Comparison of ENCODE assay signal across 8 mouse cellular contexts in the genomic region with DNA sequence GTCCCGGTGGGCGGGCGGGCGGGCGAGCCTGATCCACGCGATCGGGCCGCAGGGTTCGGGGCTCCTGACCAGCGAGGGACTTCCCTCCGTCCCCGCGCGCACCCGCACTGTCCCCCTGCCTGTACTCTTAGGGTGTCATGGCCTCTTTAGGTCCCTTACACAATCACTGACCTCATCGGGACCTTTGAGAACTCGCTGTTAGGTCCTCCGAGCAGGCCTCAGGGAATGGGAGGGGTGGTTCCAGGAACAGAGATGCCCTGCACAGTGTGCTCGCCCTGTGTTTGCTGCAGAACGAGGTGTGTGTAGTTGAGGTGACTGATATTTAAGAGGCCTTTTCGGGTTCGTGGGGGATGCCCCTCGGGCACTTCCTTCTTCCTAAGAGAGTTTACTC. TPM values are rescaled to one million over a fixed set of nuclear protein-coding genes. Genes with fewer than 3 reads are reported as not detected.
DNase-seq lines count a peak whose midpoint lies in the region; ATAC-seq and TF ChIP-seq lines count a peak whose summit lies in the region.

No protein-coding gene starts in this region.

- peak; percentile 58 for ATAC-seq in granulocyte monocyte progenitor cell, adult 5-6 weeks (replicated peaks; ENCODE audit: poor library complexity, severe bottlenecking)
- peak; percentile 62 for ATAC-seq in liver, embryonic 16.5 days (ENCODE audit: low read depth)
- peak; percentile 71 for ATAC-seq in stomach, embryonic 16.5 days (ENCODE audit: insufficient read depth, low FRiP score)

- H3K9ac ChIP-seq in liver, embryonic 16.5 days (ENCODE audit: low read depth, low read length), result peak overlapping the region; percentile 80
- peak overlapping the region; percentile 94 for H3K9ac ChIP-seq in stomach, embryonic 16.5 days (ENCODE audit: low read length)

- H3K36me3 ChIP-seq in liver, embryonic 16.5 days (ENCODE audit: control insufficient read depth, insufficient read depth), result peaks cover 4% of the 10 kb centered on the region
- H3K36me3 ChIP-seq in stomach, embryonic 16.5 days (ENCODE audit: control insufficient read depth, insufficient read depth, low read length), result 0 out of 2 replicates have a peak, but pooled peaks cover 5% of the 10 kb centered on the region

- H3K9me3 ChIP-seq in liver, embryonic 16.5 days (replicated peaks; ENCODE audit: control insufficient read depth, low read length), result no peaks in the 10 kb centered on the region
- no peaks in the 10 kb centered on the region for H3K9me3 ChIP-seq in stomach, embryonic 16.5 days (replicated peaks; ENCODE audit: control insufficient read depth, low read length)

- H3K4me2 ChIP-seq in liver, embryonic 16.5 days (ENCODE audit: low read depth, low read length), result peak overlapping the region; percentile 77
- H3K4me2 ChIP-seq in stomach, embryonic 16.5 days (ENCODE audit: low read depth, low read length), result peak overlapping the region; percentile 86

- H3K4me3 ChIP-seq in bone marrow macrophage, adult 2 months (ENCODE audit: insufficient read depth, low read length), result peak overlapping the region; percentile 83
- H3K4me3 ChIP-seq in liver, embryonic 16.5 days (ENCODE audit: low read depth, low read length), result peak overlapping the region; percentile 92
- H3K4me3 ChIP-seq in stomach, embryonic 16.5 days (replicated peaks; ENCODE audit: low read length), result peak overlapping the region; percentile 78

- no peaks in the 10 kb centered on the region for H3K27me3 ChIP-seq in liver, embryonic 16.5 days (ENCODE audit: control insufficient read depth, insufficient read depth, low read depth, low read length)
- H3K27me3 ChIP-seq in stomach, embryonic 16.5 days (ENCODE audit: control insufficient read depth, insufficient read depth, low read length), result no peaks in the 10 kb centered on the region

- H3K4me1 ChIP-seq in bone marrow macrophage, adult 2 months (ENCODE audit: control insufficient read depth, insufficient read depth, low read length), result peaks cover 31% of the 10 kb centered on the region
- H3K4me1 ChIP-seq in liver, embryonic 16.5 days (ENCODE audit: control insufficient read depth, low read depth, low read length), result peaks cover 37% of the 10 kb centered on the region
- H3K4me1 ChIP-seq in stomach, embryonic 16.5 days (ENCODE audit: control insufficient read depth, insufficient read depth, low read length), result peaks cover 22% of the 10 kb centered on the region

- intact Hi-C loops in left cerebral cortex, postnatal 25 days (cut with DNase I), result loop anchor here (1.0 to 5.0 kb wide), 2 partner anchors 17 to 84 kb away; partner anchors contain the start of gene Tfip11
- intact Hi-C loops in left cerebral cortex, postnatal 4 days (cut with DNase I), result loop anchor here (2.0 kb wide), 1 partner anchor 16 kb away; the partner anchor contains the start of gene Tfip11
- intact Hi-C loops in gastrocnemius, postnatal 36 days (cut with DNase I), result loop anchor here (2.0 to 5.0 kb wide), 2 partner anchors 16 to 66 kb away; partner anchors contain the start of genes Tfip11 and Tpst2

- DNase-seq in left cerebral cortex, postnatal 25 days (ENCODE audit: low spot score in 2 of 2), result peak; percentile 25 to 42
- no peak for DNase-seq in left cerebral cortex, postnatal 4 days
- no peak for DNase-seq in ovary, postnatal 10 days (ENCODE audit: low spot score)
- no peak for DNase-seq in gastrocnemius, postnatal 36 days

- no peak for TF ChIP-seq CTCF in bone marrow macrophage, adult 2 months (IDR thresholded peaks at IDR 0.05; ENCODE audit: low read depth, low read length)

- H3K27ac ChIP-seq in bone marrow macrophage, adult 2 months (ENCODE audit: insufficient read depth, low read depth, low read length), result peak overlapping the region; percentile 27; the same call in 1 of the 2 replicates
- H3K27ac ChIP-seq in liver, embryonic 16.5 days (ENCODE audit: low read length), result peak overlapping the region; percentile 39
- H3K27ac ChIP-seq in stomach, embryonic 16.5 days (ENCODE audit: low read length), result peak overlapping the region; percentile 60

- no peak for TF ChIP-seq POLR2A in bone marrow macrophage, adult 2 months (IDR thresholded peaks at IDR 0.05; ENCODE audit: borderline replicate concordance, low read depth, low read length)

- under 1% methylated on average over 21 of the region's 24 CpGs for WGBS in liver, embryonic 16.5 days (ENCODE audit: insufficient replicate concordance)
- under 1% methylated on average over 22 of the region's 24 CpGs for WGBS in stomach, embryonic 16.5 days

RNA-seq across cellular contexts. Expression of gene Hps4, which starts 0.3 kb away (rescaled TPM):
- 10 to 100 TPM; 24.3 to 29.3 TPM for total RNA-seq in left cerebral cortex, postnatal 25 days (2021)
- 10 to 100 TPM; 32.6 to 32.8 TPM for total RNA-seq in left cerebral cortex, postnatal 4 days (2021)
- polyA plus RNA-seq in bone marrow macrophage, adult 2 months (2012; ENCODE audit: insufficient read depth, insufficient read length, missing spikeins), result 22.7 and 24.3 TPM in 2 replicates
- 16.4 and 32.1 TPM in 2 replicates for total RNA-seq in granulocyte monocyte progenitor cell, adult 5-6 weeks (2014; fragmentation: Nextera tagmentation)
- total RNA-seq in granulocyte monocyte progenitor cell, adult 5-6 weeks (2017), result 10.5 and 13.6 TPM in 2 replicates
- 10.9 and 11.8 TPM in 2 replicates for polyA plus RNA-seq in liver, embryonic 16.5 days (2015; fragmentation: Nextera tagmentation; extraction: Ambion mirVana)
- polyA plus RNA-seq in stomach, embryonic 16.5 days (2015; fragmentation: Nextera tagmentation; extraction: Ambion mirVana), result 30.2 and 36.4 TPM in 2 replicates
- total RNA-seq in gastrocnemius, postnatal 36 days (2021), result 1 to 10 TPM; 3.8 to 4.2 TPM

RNA-seq across cellular contexts. Expression of gene Srrd, which starts 0.4 kb away (rescaled TPM):
- total RNA-seq in left cerebral cortex, postnatal 25 days (2021), result 10 to 100 TPM; 22.6 to 24.8 TPM
- total RNA-seq in left cerebral cortex, postnatal 4 days (2021), result 10 to 100 TPM; 30.7 to 34.4 TPM
- 32.3 and 37.4 TPM in 2 replicates for polyA plus RNA-seq in bone marrow macrophage, adult 2 months (2012; ENCODE audit: insufficient read depth, insufficient read length, missing spikeins)
- 40.5 and 47.7 TPM in 2 replicates for total RNA-seq in granulocyte monocyte progenitor cell, adult 5-6 weeks (2014; fragmentation: Nextera tagmentation)
- 15.6 and 17.6 TPM in 2 replicates for total RNA-seq in granulocyte monocyte progenitor cell, adult 5-6 weeks (2017)
- polyA plus RNA-seq in liver, embryonic 16.5 days (2015; fragmentation: Nextera tagmentation; extraction: Ambion mirVana), result 12.6 and 12.9 TPM in 2 replicates
- 30.2 and 30.8 TPM in 2 replicates for polyA plus RNA-seq in stomach, embryonic 16.5 days (2015; fragmentation: Nextera tagmentation; extraction: Ambion mirVana)
- total RNA-seq in gastrocnemius, postnatal 36 days (2021), result 1 to 10 TPM; 2.8 to 3.4 TPM

RNA-seq across cellular contexts. Expression of gene Gm6583, which starts 12.6 kb away (rescaled TPM):
- not detected for total RNA-seq in left cerebral cortex, postnatal 25 days (2021)
- not detected for total RNA-seq in left cerebral cortex, postnatal 4 days (2021)
- polyA plus RNA-seq in bone marrow macrophage, adult 2 months (2012; ENCODE audit: insufficient read depth, insufficient read length, missing spikeins), result not detected in 2 replicates
- not detected in 2 replicates for total RNA-seq in granulocyte monocyte progenitor cell, adult 5-6 weeks (2014; fragmentation: Nextera tagmentation)
- not detected in 2 replicates for total RNA-seq in granulocyte monocyte progenitor cell, adult 5-6 weeks (2017)
- 0.04 and 0.13 TPM in 2 replicates for polyA plus RNA-seq in liver, embryonic 16.5 days (2015; fragmentation: Nextera tagmentation; extraction: Ambion mirVana)
- 0.16 and 0.19 TPM in 2 replicates for polyA plus RNA-seq in stomach, embryonic 16.5 days (2015; fragmentation: Nextera tagmentation; extraction: Ambion mirVana)
- total RNA-seq in gastrocnemius, postnatal 36 days (2021), result not detected

RNA-seq across cellular contexts. Expression of gene Tfip11, which starts 17.0 kb away (rescaled TPM):
- 10 to 100 TPM; 39.9 to 40.0 TPM for total RNA-seq in left cerebral cortex, postnatal 25 days (2021)
- total RNA-seq in left cerebral cortex, postnatal 4 days (2021), result 10 to 100 TPM; 33.2 to 34.9 TPM
- 26.4 and 28.4 TPM in 2 replicates for polyA plus RNA-seq in bone marrow macrophage, adult 2 months (2012; ENCODE audit: insufficient read depth, insufficient read length, missing spikeins)
- 20.1 and 32.4 TPM in 2 replicates for total RNA-seq in granulocyte monocyte progenitor cell, adult 5-6 weeks (2014; fragmentation: Nextera tagmentation)
- total RNA-seq in granulocyte monocyte progenitor cell, adult 5-6 weeks (2017), result 13.6 and 16.6 TPM in 2 replicates
- 11.8 and 12.6 TPM in 2 replicates for polyA plus RNA-seq in liver, embryonic 16.5 days (2015; fragmentation: Nextera tagmentation; extraction: Ambion mirVana)
- polyA plus RNA-seq in stomach, embryonic 16.5 days (2015; fragmentation: Nextera tagmentation; extraction: Ambion mirVana), result 27.6 and 28.0 TPM in 2 replicates
- 10 to 100 TPM; 12.0 to 12.4 TPM for total RNA-seq in gastrocnemius, postnatal 36 days (2021)

RNA-seq across cellular contexts. Expression of gene Asphd2, which starts 51.5 kb away (rescaled TPM):
- total RNA-seq in left cerebral cortex, postnatal 25 days (2021), result 100 to 1,000 TPM; 176 TPM
- total RNA-seq in left cerebral cortex, postnatal 4 days (2021), result 100 to 1,000 TPM; 130 to 134 TPM
- polyA plus RNA-seq in bone marrow macrophage, adult 2 months (2012; ENCODE audit: insufficient read depth, insufficient read length, missing spikeins), result not detected in 2 replicates
- not detected in 2 replicates for total RNA-seq in granulocyte monocyte progenitor cell, adult 5-6 weeks (2014; fragmentation: Nextera tagmentation)
- not detected in 2 replicates for total RNA-seq in granulocyte monocyte progenitor cell, adult 5-6 weeks (2017)
- not detected in 2 replicates for polyA plus RNA-seq in liver, embryonic 16.5 days (2015; fragmentation: Nextera tagmentation; extraction: Ambion mirVana)
- polyA plus RNA-seq in stomach, embryonic 16.5 days (2015; fragmentation: Nextera tagmentation; extraction: Ambion mirVana), result 2.3 and 3.3 TPM in 2 replicates
- total RNA-seq in gastrocnemius, postnatal 36 days (2021), result under 1 TPM; 0.36 to 0.74 TPM

Comparison
In these comparisons a context has a peak if more than half of its experiments do, and no peak if none do; other contexts are left out.
1. DNase-seq: peak in left cerebral cortex, postnatal 25 days (2 of 2); none in left cerebral cortex, postnatal 4 days (single experiment), ovary, postnatal 10 days (single experiment) and gastrocnemius, postnatal 36 days (0 of 2).
2. Peak in every context shown above with its lines, with median percentiles within 50 percentile points of each other: H3K27ac ChIP-seq, H3K4me3 ChIP-seq and ATAC-seq.